Mouse (Mus musculus): ENCODE data around the gene Ccdc7a. TPM values are rescaled to one million over a fixed set of nuclear protein-coding genes. Genes with fewer than 3 reads are reported as not detected.

Gene Ccdc7a
- polyA plus RNA-seq, 1 experiment from 2014 or later: not detected

Other genes with a start within 250 kb of the Ccdc7a start
- not detected in 3 replicates for gene Ccdc7b, start 1.6 kb upstream of the Ccdc7a start, polyA plus RNA-seq (2018)
- not detected in 3 replicates for gene Gm10999, start 66.1 kb upstream of the Ccdc7a start, polyA plus RNA-seq (2018)
- gene 2610044O15Rik8, start 168.9 kb upstream of the Ccdc7a start, polyA plus RNA-seq (2018): 8.3 to 19.0 TPM (median 11.8 TPM) in 3 replicates